Mouse (Mus musculus): Measurements from ENCODE around the gene E130218I03Rik.

DNA sequence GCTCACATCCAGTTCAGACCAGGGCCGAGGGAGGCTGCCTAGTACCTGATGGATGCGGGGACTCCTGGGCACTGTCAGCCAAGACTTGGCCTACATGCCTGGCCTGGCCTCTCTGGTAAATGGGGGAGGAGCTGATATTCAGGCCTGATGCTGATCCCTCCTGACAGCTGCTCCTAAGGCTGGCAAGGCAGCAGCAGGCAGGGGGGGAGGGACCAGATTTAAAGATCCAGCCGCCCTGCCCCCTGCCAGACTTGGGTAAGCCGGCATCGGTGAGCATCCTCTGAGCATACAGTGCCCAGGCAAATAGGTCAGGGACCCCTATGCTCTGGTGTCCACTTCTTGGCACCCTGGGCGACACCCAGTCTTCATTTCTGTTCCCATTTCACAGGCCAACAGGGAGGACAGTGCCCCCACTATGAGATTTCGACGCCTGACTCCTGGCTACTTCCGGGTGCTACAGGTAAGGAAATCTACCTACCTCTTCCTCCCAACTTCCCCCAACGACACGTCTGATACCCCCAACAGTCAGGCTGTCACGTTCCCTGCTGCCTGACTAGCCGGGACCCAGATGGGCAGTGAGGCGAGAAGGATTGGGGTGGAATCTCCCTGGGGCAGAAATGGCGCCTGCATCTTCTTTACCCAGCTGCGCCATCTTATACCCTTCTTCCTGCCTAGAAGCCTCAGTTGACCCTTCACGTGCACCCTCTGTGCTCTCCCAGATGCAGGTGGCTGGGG is at the start of gene E130218I03Rik:
- TF ChIP-seq POLR2A (IDR thresholded peaks at IDR 0.05; ENCODE audit: borderline replicate concordance, insufficient read depth, low read length) (no peak), CTCF (IDR thresholded peaks at IDR 0.05; ENCODE audit: borderline replicate concordance, insufficient read depth, low read depth, low read length) (no peak)

Measured in cerebellum, adult 2 months (tissue).